Mouse (Mus musculus) erythroid progenitor cell, adult 5-6 weeks (primary cell): ENCODE results near the gene Asb9. TPM values are rescaled to one million over a fixed set of nuclear protein-coding genes. Genes with fewer than 3 reads are reported as not detected.

Experiments used
- ATAC-seq: replicated peaks from 2 replicates; pipeline ENCODE4 v1.8.0; 2016; ENCODE audit warnings: moderate number of reproducible peaks, mild to moderate bottlenecking, moderate TSS enrichment, inconsistent platforms; ENCODE audit not compliant: poor library complexity, low FRiP score, severe bottlenecking
- total RNA-seq, 2 experiments: library from RNA; stranded (forward) in 1 of 2; stranded (reverse) in 1 of 2; fragments of 150-400 nt in 1 of 2; fragments of 186-747, 209-891 nt in 1 of 2; gene quantifications; 2 replicates each; pipeline versions ENCODE4 v1.2.3 to v1.2.4; 2015 to 2017; ENCODE audit warnings: low replicate concordance in 2 of 2

Asb9 gene
- total RNA-seq (2015; ENCODE audit: low replicate concordance) (not detected in 2 replicates), total RNA-seq (2017; ENCODE audit: low replicate concordance) (not detected in 2 replicates)

DNA sequence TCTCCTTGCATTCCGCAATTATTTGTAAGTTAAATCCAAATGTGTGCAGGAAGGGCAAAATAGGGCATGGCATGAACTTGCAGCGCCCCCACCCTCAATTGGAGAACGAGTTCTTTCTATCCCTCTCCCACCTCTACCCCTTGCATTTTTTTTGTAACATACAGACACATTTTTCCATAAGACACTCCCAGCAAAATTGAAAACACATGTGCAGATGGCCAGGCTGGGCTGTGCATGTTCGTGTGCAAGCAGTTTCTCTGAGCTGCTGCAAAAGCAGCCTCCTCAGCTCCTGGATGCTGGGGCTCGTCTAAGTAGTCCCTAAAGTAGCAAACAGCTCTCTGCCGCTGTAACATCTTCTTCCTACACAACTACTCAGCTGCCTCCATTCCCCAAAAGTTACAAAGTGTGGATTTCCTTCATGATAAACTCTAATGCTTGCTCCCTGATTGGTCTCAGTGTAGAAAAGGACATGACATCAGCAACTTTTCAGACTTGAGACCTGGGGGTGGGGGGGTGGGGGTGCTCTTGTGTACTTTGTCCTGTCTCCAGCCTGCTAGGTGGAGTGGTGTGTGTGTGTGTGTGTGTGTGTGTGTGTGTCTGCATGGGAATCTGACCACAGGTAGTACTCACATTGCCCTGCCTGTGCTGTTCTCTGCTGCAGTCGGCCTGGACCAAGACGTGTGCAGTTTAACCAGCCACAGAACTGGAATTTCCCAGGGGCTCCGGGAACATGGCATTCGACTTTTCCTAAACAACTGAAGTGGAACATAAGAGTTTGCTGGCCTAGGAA, at the start of gene Asb9:
TSS of gene Asb9 (plus strand) at position 619 of the 790 bp plus-strand sequence.
- ATAC-seq, result no peak

DNA sequence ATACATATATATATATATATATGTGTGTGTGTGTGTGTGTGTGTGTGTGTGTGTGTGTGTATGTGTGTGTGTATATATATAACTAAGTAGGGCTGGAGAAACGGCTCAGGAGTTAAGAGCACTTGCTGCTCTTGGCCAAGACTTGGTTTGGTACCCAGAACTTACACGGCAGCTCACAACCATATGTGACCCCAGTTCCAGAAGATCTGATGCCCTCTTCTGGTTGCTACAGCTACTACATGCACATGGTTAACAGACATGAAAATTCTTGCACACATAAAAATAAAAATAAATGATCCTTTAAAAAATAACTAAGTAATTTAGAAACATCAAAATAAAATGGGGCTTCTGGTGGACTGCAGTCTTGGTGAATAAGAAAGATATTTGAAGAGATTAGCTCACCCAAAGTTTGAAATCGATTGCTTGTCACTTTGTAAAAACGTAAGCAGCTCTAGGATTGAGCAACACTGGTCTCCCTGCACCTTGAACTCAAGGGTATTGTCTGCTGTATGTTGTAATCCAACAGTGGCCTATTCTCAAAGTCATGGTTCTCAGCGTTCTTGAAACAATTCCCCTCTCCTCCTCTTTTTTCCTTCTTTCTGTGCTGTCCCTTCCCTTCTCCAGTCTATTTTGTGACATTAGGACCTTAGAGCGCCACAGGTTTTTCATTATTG, 46.8 kb upstream of the Asb9 start:
- ATAC-seq, result no peak

DNA sequence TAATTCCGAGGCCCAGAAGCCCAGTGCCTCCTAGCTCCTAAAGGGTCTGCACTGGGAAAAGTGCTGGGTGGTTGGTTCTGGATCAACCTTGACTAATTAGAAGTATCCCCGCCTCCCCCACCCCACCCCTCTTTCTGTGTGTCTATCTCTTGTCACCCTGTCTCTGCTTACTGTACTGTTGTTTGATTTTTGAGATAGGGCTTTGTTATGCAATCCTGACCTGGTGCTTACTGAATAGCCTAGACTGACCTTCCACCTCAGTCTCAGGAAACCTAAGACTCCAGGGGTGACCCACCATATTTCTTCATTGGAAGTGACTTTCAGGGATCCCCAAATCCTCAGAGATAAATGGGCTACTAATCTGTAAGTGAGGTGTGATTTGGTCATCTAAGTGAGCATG, 3.9 kb upstream of the Asb9 start:
- ATAC-seq, result no peak

DNA sequence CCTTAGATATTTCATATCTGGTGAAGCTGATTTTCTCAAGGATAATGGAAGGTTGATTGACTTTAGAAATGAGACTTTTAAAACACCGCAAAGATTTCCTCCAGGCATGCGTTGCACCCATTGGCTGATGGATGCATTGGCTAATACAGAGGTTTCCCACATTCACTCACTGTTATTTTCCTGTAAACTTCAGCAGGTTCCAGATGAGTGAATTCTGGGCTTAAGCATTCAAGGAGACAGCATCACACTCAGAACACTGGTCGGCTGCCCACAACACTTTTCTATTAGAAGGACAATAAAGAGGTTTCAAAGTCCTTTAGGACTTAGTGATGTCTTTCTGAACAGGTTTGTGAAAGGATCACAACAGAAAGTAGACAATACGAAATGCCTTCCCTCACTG, 941 bp downstream of the Asb9 start:
- no peak for ATAC-seq

DNA sequence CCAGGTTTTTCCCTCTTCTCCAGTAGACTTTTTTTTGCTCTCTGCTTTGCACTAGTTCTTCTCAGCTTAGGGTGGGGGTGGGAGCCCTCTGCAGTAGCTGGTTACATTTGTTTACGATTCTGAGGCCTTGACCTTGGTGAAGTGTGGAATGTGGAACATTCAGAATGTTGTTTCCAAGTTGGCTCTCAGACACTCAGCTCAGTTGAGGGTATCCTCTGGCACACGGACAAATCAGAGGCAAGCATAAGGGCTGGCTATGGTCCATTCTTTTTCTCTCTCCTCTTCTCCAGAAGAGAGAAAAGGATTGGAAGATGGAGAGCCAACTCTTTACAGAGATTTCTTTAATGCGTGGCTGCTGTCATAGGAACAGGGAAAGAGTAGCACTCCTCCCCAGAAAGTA, 2.6 kb downstream of the Asb9 start:
- ATAC-seq, result no peak

DNA sequence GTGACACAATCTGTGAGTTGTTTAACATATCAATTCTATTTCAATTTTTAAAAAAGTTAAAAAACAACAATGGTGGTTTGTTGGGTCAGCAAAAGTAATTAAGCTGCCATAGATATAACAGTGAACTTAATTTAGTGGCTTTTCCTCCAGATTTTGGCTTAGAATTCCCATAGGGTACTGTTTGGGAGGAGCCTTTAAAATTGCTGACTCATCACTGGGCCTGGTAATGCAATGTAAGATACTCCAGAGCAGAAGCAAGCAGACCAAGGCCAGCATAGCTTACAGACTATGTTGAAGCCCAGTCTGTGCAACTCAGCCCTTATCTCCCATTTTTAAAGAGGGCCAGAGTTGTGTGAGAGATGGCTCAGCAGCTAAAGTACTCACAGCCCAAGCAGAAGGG, 16.0 kb downstream of the Asb9 start:
- ATAC-seq, result no peak

DNA sequence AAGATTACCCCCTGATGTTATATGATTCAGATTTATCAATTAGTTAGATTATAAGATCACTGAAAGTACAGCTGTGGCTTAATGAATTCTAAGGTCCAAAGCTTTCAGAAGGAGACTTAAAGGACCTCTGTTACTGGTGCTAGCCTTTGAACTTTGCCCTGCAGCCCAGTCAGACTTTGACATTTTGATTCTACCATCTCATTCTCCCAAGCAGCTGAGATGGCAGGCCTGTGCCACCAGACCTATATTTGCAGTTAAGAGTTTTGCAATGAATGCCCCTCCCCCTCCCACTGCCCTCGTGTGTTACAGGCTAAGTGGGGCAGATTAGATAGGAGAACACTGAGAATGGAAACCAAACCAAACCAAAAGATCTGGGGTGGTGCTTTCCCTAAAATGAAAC, 20.4 kb downstream of the Asb9 start:
- no peak for ATAC-seq

DNA sequence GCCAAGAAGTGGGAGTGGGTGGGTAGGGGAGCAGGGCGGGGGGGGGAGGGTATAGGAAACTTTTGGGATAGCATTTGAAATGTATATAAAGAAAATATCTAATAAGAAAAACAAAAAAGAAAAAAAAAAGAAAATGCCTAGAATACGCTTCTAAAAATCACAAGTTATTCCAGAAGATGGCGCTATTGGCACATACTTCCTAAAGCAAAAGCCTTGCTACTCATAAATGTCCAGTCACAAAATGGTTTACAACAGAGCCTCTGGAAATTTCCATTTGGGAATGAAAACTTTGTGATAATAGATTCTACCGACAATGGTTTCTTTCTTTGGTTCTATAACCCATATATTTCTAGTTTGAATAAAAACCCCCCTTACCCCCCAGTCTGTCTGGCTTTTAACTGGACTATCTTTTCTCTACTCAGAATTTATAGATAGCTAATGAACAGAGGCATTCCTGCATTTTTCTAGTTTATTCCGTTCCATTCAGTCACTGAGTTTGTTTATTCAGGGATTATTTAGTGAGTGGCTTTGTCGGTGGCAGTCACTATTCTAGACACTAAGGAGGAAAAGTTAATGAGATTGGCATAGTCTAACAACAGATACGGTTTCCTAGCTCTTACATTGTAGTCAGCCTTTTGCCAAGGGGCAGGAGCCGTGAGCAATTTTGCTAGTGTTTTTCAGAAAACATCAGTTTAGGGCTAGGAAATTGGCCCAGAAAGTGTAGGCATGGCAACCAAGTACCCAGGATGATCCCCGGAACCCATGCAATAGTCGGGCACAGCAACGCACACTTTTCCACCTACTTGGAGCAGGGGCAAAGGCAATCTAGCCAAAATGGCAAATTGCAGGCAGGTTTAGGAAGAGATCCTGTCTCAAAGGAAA, 35.5 kb downstream of the Asb9 start:
- ATAC-seq, result no peak

DNA sequence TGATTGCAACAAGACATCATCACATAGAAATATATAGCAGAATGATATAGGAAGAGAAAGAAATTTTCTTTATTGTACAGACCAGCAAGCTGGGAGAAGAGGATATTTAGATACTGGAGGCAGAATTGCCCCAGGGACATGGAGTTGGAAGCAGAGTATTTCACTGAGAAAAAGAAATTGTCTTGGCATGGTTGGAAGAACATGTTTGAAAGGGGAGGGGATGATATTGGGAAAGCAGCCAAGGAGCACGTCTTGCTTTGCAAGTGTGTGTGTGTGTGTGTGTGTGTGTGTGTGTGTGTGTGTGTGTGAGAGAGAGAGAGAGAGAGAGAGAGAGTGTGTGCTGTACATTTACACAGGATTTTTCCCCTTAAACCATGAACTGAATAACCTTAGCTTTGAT, 64.1 kb downstream of the Asb9 start:
- ATAC-seq, result no peak

DNA sequence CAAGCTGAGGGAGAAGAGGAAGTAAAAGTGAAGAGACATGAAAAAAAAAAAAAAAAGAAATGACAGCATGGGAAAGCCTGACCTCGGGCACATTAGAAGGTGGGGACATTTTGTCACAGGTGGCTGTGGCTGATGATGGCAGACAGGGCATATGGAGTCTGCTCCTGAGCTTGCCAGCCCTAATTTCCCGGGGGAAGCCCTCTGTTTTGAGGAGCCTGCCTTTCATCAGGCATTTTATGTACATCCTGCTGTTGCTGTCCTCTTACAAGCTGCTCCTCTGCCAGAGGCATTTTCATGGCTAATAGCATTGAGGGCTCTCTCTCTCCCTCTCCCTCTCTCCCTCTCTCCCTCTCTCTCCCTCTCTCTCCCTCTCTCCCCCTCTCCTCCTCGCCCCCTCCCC, 70.8 kb downstream of the Asb9 start:
- ATAC-seq, result no peak

Other genes starting within 250 kb of the Asb9 start
- gene Bmx, start 248.1 kb upstream of the Asb9 start, total RNA-seq (2015; ENCODE audit: low replicate concordance), result 2.5 TPM in 1 of 2 replicates, not detected in the other
- 0.61 and 3.9 TPM in 2 replicates for gene Bmx, start 248.1 kb upstream of the Asb9 start, total RNA-seq (2017; ENCODE audit: low replicate concordance)
- 27.7 and 32.1 TPM in 2 replicates for gene Pir, start 237.0 kb upstream of the Asb9 start, total RNA-seq (2015; ENCODE audit: low replicate concordance)
- 37.7 and 38.7 TPM in 2 replicates for gene Pir, start 237.0 kb upstream of the Asb9 start, total RNA-seq (2017; ENCODE audit: low replicate concordance)
- gene Vegfd, start 132.9 kb upstream of the Asb9 start, total RNA-seq (2015; ENCODE audit: low replicate concordance), result 10.1 and 11.7 TPM in 2 replicates
- gene Vegfd, start 132.9 kb upstream of the Asb9 start, total RNA-seq (2017; ENCODE audit: low replicate concordance), result 4.0 and 19.3 TPM in 2 replicates
- gene Piga, start 86.5 kb upstream of the Asb9 start, total RNA-seq (2015; ENCODE audit: low replicate concordance), result 25.6 and 29.3 TPM in 2 replicates
- 31.9 and 42.4 TPM in 2 replicates for gene Piga, start 86.5 kb upstream of the Asb9 start, total RNA-seq (2017; ENCODE audit: low replicate concordance)
- 0.72 TPM in 1 of 2 replicates, not detected in the other for gene Asb11, start 69.3 kb upstream of the Asb9 start, total RNA-seq (2015; ENCODE audit: low replicate concordance)
- 0.51 TPM in 1 of 2 replicates, not detected in the other for gene Asb11, start 69.3 kb upstream of the Asb9 start, total RNA-seq (2017; ENCODE audit: low replicate concordance)